17 mouse cellular contexts compared by ENCODE assay signal in genomic region chr14:33194241-33194640, GRCm38 (mm10). TPM values are rescaled to one million over a fixed set of nuclear protein-coding genes. Genes with fewer than 3 reads are reported as not detected.
DNase-seq lines count a peak whose midpoint lies in the region; ATAC-seq and TF ChIP-seq lines count a peak whose summit lies in the region.
"Had no signal": no experiment of that assay in that cellular context is flagged by ENCODE, and none has a peak within 500 bp of the region (broad histone marks: within the 10 kb centered on the region; RNA-seq: fewer than 3 reads in every experiment).

No protein-coding gene starts in this region.

- no peak for TF ChIP-seq CTCF in CH12.LX (conservative IDR thresholded peaks at IDR 0.05 in 1 of 2, IDR thresholded peaks at IDR 0.05 in 1 of 2; ENCODE audit: low read depth in 2 of 2, low read length in 2 of 2)

- peak overlapping the region; percentile 51 for H3K4me2 ChIP-seq in CH12.LX (ENCODE audit: insufficient read depth, low read depth, poor library complexity, severe bottlenecking)
- H3K4me2 ChIP-seq in liver, embryonic 13.5 days = no peak overlapping the region
- H3K4me2 ChIP-seq: embryonic facial prominence, embryonic 12.5 days; hindbrain, embryonic 12.5 days; midbrain, embryonic 15.5 days had no signal

- H3K79me2 ChIP-seq in CH12.LX (replicated peaks; ENCODE audit: control insufficient read depth, extremely low read depth, insufficient read depth, poor library complexity, severe bottlenecking) = no peaks in the 10 kb centered on the region

- ATAC-seq in liver, embryonic 13.5 days (ENCODE audit: low read depth) = no peak
- ATAC-seq in megakaryocyte progenitor cell, adult 5-6 weeks (replicated peaks; ENCODE audit: poor library complexity) = peak; percentile 62
- ATAC-seq: CD4-positive, CD25-positive, alpha-beta regulatory T cell, adult 4 months; inflammation-experienced regulatory T-cells, adult 6 months; midbrain, embryonic 15.5 days had no signal

- in situ Hi-C loops in CH12.LX (cut with MboI; ENCODE audit: low pct_ligation_motif_present, low pct_unique_long_range_greater_than_20kb, low sequenced_read_pairs) = loop anchor here (10.0 kb wide), 1 partner anchor 49 kb away; no protein-coding TSS in a partner anchor

- no peak; the same call in 1 of the 2 replicates for TF ChIP-seq RAD21 in CH12.LX (IDR thresholded peaks at IDR 0.05; ENCODE audit: low read depth, low read length)

- no peaks in the 10 kb centered on the region for H3K36me3 ChIP-seq in CH12.LX (replicated peaks in 1 of 2; ENCODE audit: control insufficient read depth in 1 of 2, insufficient read depth in 1 of 2, low read length in 1 of 2)
- no peaks in the 10 kb centered on the region for H3K36me3 ChIP-seq in liver, embryonic 13.5 days
- H3K36me3 ChIP-seq: embryonic facial prominence, embryonic 12.5 days; hindbrain, embryonic 12.5 days; midbrain, embryonic 15.5 days had no signal

- H3K9me3 ChIP-seq in CH12.LX (replicated peaks; ENCODE audit: low read length) = peaks cover 8% of the 10 kb centered on the region
- H3K9me3 ChIP-seq in liver, embryonic 13.5 days (replicated peaks) = no peaks in the 10 kb centered on the region
- H3K9me3 ChIP-seq: embryonic facial prominence, embryonic 12.5 days; hindbrain, embryonic 12.5 days; midbrain, embryonic 15.5 days had no signal

- H3K9ac ChIP-seq in CH12.LX (ENCODE audit: insufficient read depth, low read depth) = 0 out of 2 replicates have a peak overlapping the region, but pooled peaks have one; percentile 28
- H3K9ac ChIP-seq in liver, embryonic 13.5 days = no peak overlapping the region
- H3K9ac ChIP-seq: embryonic facial prominence, embryonic 12.5 days; hindbrain, embryonic 12.5 days; midbrain, embryonic 15.5 days had no signal

- H3K4me3 ChIP-seq in CH12.LX (replicated peaks in 1 of 3; ENCODE audit: low read depth in 2 of 3, low read length in 2 of 3, poor library complexity in 1 of 3) = no peak overlapping the region
- no peak overlapping the region for H3K4me3 ChIP-seq in liver, embryonic 13.5 days (replicated peaks)
- H3K4me3 ChIP-seq: embryonic facial prominence, embryonic 12.5 days; hindbrain, embryonic 12.5 days; midbrain, embryonic 15.5 days had no signal

- no peaks in the 10 kb centered on the region for H3K27me3 ChIP-seq in CH12.LX (replicated peaks)
- H3K27me3 ChIP-seq in liver, embryonic 13.5 days = no peaks in the 10 kb centered on the region
- H3K27me3 ChIP-seq: embryonic facial prominence, embryonic 12.5 days; hindbrain, embryonic 12.5 days; midbrain, embryonic 15.5 days had no signal

- H3K4me1 ChIP-seq in CH12.LX (ENCODE audit: control insufficient read depth in 1 of 2, insufficient read depth in 2 of 2) = peaks cover 15 to 56% of the 10 kb centered on the region in 2 experiments
- no peaks in the 10 kb centered on the region for H3K4me1 ChIP-seq in liver, embryonic 13.5 days (replicated peaks)
- H3K4me1 ChIP-seq: embryonic facial prominence, embryonic 12.5 days; hindbrain, embryonic 12.5 days; midbrain, embryonic 15.5 days had no signal

- dilution Hi-C loops in CH12.LX (cut with MboI; ENCODE audit: extremely low pct_ligation_motif_present, extremely low pct_unique_long_range_greater_than_20kb, low sequenced_read_pairs) = no loop called here

- 21% methylated on average over 3 of the region's 3 CpGs for WGBS in liver, embryonic 13.5 days (ENCODE audit: insufficient replicate concordance)

- TF ChIP-seq EP300 in CH12.LX (IDR thresholded peaks at IDR 0.05; ENCODE audit: low read length) = no peak; the same call in 1 of the 2 replicates

- DNase-seq in 416B (ENCODE audit: low read depth) = peak; percentile 53
- DNase-seq in CH12.LX (ENCODE audit: extremely low read depth) = no peak
- no peak for DNase-seq in liver, embryonic 13.5 days
- no peak for DNase-seq in retina, postnatal 1 day
- no peak for DNase-seq in adrenal gland, postnatal 4 days (ENCODE audit: low spot score in 2 of 2)
- no peak for DNase-seq in layer of hippocampus, postnatal 14 days (ENCODE audit: low spot score in 2 of 2)
- DNase-seq: adrenal gland, adult 8-10 months; cerebellum, adult 8-10 months; gastrocnemius, postnatal 10 days; kidney, adult 8-10 months; kidney, postnatal 36 days had no signal

- TF ChIP-seq POLR2A in CH12.LX (IDR thresholded peaks at IDR 0.05; ENCODE audit: low read depth, low read length) = peak; percentile 43; the same call in 1 of the 2 replicates

- H3K27ac ChIP-seq in CH12.LX (ENCODE audit: insufficient read depth, low read depth) = peak overlapping the region; percentile 95
- peak overlapping the region; percentile 51 for H3K27ac ChIP-seq in liver, embryonic 13.5 days
- H3K27ac ChIP-seq: embryonic facial prominence, embryonic 12.5 days; hindbrain, embryonic 12.5 days; midbrain, embryonic 15.5 days had no signal

TF ChIP-seq in CH12.LX, 34 proteins besides CTCF, POLR2A, EP300 and RAD21:
- TF ChIP-seq MEF2A (IDR thresholded peaks at IDR 0.05; ENCODE audit: borderline replicate concordance, low read depth, low read length) (peak; percentile 12; the same call in 1 of the 2 replicates), ZKSCAN1 (IDR thresholded peaks at IDR 0.05; ENCODE audit: borderline replicate concordance, low read depth, low read length) (no peak), CHD1 (IDR thresholded peaks at IDR 0.05; ENCODE audit: low read depth, low read length) (0 out of 2 replicates have a peak, but pooled peaks have one; percentile 62), MXI1 (IDR thresholded peaks at IDR 0.05; ENCODE audit: low read depth, low read length) (peak; percentile 71), ETS1 (conservative IDR thresholded peaks at IDR 0.05; ENCODE audit: low read depth, low read length) (peak; percentile 57), MYC (IDR thresholded peaks at IDR 0.05; ENCODE audit: low read depth, low read length) (0 out of 2 replicates have a peak, but pooled peaks have one; percentile 35), IRF4 (IDR thresholded peaks at IDR 0.05; ENCODE audit: low read depth, low read length) (peak; percentile 52; the same call in 1 of the 2 replicates), NRF1 (IDR thresholded peaks at IDR 0.05; ENCODE audit: low read depth, low read length) (no peak), BHLHE40 (IDR thresholded peaks at IDR 0.05; ENCODE audit: low read depth, low read length) (peak; percentile 57), ZMIZ1 (IDR thresholded peaks at IDR 0.05; ENCODE audit: low read depth, low read length) (no peak), MAZ (IDR thresholded peaks at IDR 0.05; ENCODE audit: low read depth, low read length) (peak; percentile 58; the same call in 1 of the 2 replicates), CHD2 (IDR thresholded peaks at IDR 0.05; ENCODE audit: low read length) (peak; percentile 68), RCOR1 (conservative IDR thresholded peaks at IDR 0.05; ENCODE audit: low read depth, low read length) (0 out of 2 replicates have a peak, but pooled peaks have one; percentile 22)
TF ChIP-seq in CH12.LX: peak in this region for 10.

RNA-seq across cellular contexts. Expression of gene Wdfy4, which starts 8.9 kb away (rescaled TPM):
- total RNA-seq in CH12.LX (2012; rRNA removed) = 140 and 146 TPM in 2 replicates
- 54.0 and 56.0 TPM in 2 replicates for total RNA-seq in CH12.LX (2014; rRNA removed)
- polyA plus RNA-seq in CH12.LX (2012; ENCODE audit: insufficient read length, low read depth) = 102 and 115 TPM in 2 replicates
- 0.87 and 0.88 TPM in 2 replicates for polyA plus RNA-seq in liver, embryonic 13.5 days (2015; fragmentation: Nextera tagmentation; extraction: Ambion mirVana)
- 32.7 and 38.3 TPM in 2 replicates for total RNA-seq in megakaryocyte progenitor cell, adult 5-6 weeks (2015)
- 42.8 and 51.9 TPM in 2 replicates for total RNA-seq in megakaryocyte progenitor cell, adult 5-6 weeks (2017)
- 1 to 10 TPM; 2.8 to 5.9 TPM for total RNA-seq in adrenal gland, postnatal 4 days (2021)
- total RNA-seq in layer of hippocampus, postnatal 14 days (2021) = 1 to 10 TPM; 2.9 to 3.2 TPM

RNA-seq across cellular contexts. Expression of gene Arhgap22, which starts 19.6 kb away (rescaled TPM):
- total RNA-seq in CH12.LX (2012; rRNA removed) (0.17 and 0.42 TPM in 2 replicates), CH12.LX (2014; rRNA removed) (0.12 and 0.39 TPM in 2 replicates)
- 0.29 TPM in 1 of 2 replicates, not detected in the other for polyA plus RNA-seq in CH12.LX (2012; ENCODE audit: insufficient read length, low read depth)
- polyA plus RNA-seq in liver, embryonic 13.5 days (2015; fragmentation: Nextera tagmentation; extraction: Ambion mirVana) = 2.8 and 3.6 TPM in 2 replicates
- 0.22 and 0.35 TPM in 2 replicates for total RNA-seq in megakaryocyte progenitor cell, adult 5-6 weeks (2015)
- total RNA-seq in megakaryocyte progenitor cell, adult 5-6 weeks (2017) = 0.57 and 1.4 TPM in 2 replicates
- total RNA-seq in adrenal gland, postnatal 4 days (2021) = 1 to 10 TPM; 8.7 to 9.7 TPM
- total RNA-seq in layer of hippocampus, postnatal 14 days (2021) = 10 to 100 TPM in 1 of 2 experiments, 1 to 10 TPM in 1; 9.9 to 10.9 TPM
- polyA plus RNA-seq: CD4-positive, CD25-positive, alpha-beta regulatory T cell, adult 4 months had no signal

Comparison
In these comparisons a context has a peak if more than half of its experiments do, and no peak if none do; other contexts are left out.
1. RNA of gene Wdfy4, which starts 8.9 kb away (total RNA-seq): 54.0 to 146 TPM in CH12.LX and 32.7 to 51.9 TPM in megakaryocyte progenitor cell, adult 5-6 weeks; 2.8 to 5.9 TPM in adrenal gland, postnatal 4 days and 2.9 to 3.2 TPM in layer of hippocampus, postnatal 14 days; every median in the first group is over 4 times any median in the second.
2. RNA of gene Arhgap22, which starts 19.6 kb away (total RNA-seq): 9.9 to 10.9 TPM in layer of hippocampus, postnatal 14 days and 8.7 to 9.7 TPM in adrenal gland, postnatal 4 days; 0.22 to 1.4 TPM in megakaryocyte progenitor cell, adult 5-6 weeks and 0.12 to 0.42 TPM in CH12.LX; every median in the first group is over 4 times any median in the second.